Mouse (Mus musculus): Measurements from ENCODE around the gene Dop1a.

GRCm38 (mm10) chr9:86496261-86496660, 29.3 kb downstream of the Dop1a start:
- TF ChIP-seq FLI1 (IDR thresholded peaks at IDR 0.05; ENCODE audit: low read length) (no peak), GATA1 (IDR thresholded peaks at IDR 0.05; ENCODE audit: borderline replicate concordance, low read length) (no peak)

All from megakaryocyte, embryonic 14.5 days (primary cell).